ENCODE assay signal across 9 mouse cellular contexts in genomic region chr1:40768606-40769005, GRCm38 (mm10). TPM values are rescaled to one million over a fixed set of nuclear protein-coding genes. Genes with fewer than 3 reads are reported as not detected.
DNase-seq lines count a peak whose midpoint lies in the region; TF ChIP-seq lines count a peak whose summit lies in the region.
"Had no signal": no experiment of that assay in that cellular context is flagged by ENCODE, and none has a peak within 500 bp of the region (broad histone marks: within the 10 kb centered on the region; RNA-seq: fewer than 3 reads in every experiment).

No protein-coding gene starts in this region.

- H3K27me3 ChIP-seq in cerebellum, adult 2 months (ENCODE audit: control insufficient read depth, insufficient read depth, low read length) = no peaks in the 10 kb centered on the region
- H3K27me3 ChIP-seq: hindbrain, embryonic 15.5 days had no signal

- peak; percentile 7 to 13 for DNase-seq in cerebellum, adult 2 months
- no peak for DNase-seq in cerebellum, adult 11 months
- DNase-seq in right cerebral cortex, adult 18-20 months = peak; percentile 40
- DNase-seq in right cerebral cortex, postnatal 36 days (ENCODE audit: low spot score in 2 of 2) = no peak
- peak; percentile 29 to 42 for DNase-seq in cerebellum, postnatal 4 days (ENCODE audit: low spot score in 2 of 2)
- peak; percentile 33 to 57 for DNase-seq in heart, postnatal 14 days
- DNase-seq in left cerebral cortex, postnatal 4 days = peak; percentile 49
- DNase-seq in right cerebral cortex, postnatal 25 days = peak; percentile 10

- peak; percentile 35; the same call in 1 of the 2 replicates for TF ChIP-seq CTCF in cerebellum, adult 2 months (IDR thresholded peaks at IDR 0.05; ENCODE audit: borderline replicate concordance, insufficient read depth, low read depth, low read length)

- TF ChIP-seq POLR2A in cerebellum, adult 2 months (IDR thresholded peaks at IDR 0.05; ENCODE audit: borderline replicate concordance, insufficient read depth, low read length) = no peak

- intact Hi-C loops in heart, postnatal 14 days (cut with DNase I) = loop anchor here (2.0 kb wide), 2 partner anchors 150 to 190 kb away; no protein-coding TSS in a partner anchor
- intact Hi-C loops in left cerebral cortex, postnatal 4 days (cut with DNase I) = loop anchor here (10.0 kb wide), 1 partner anchor 184 kb away; the partner anchor contains the start of gene Slc9a4

- no peak overlapping the region for H3K4me3 ChIP-seq in cerebellum, adult 2 months (replicated peaks; ENCODE audit: insufficient read depth, low read depth, low read length)
- H3K4me3 ChIP-seq: hindbrain, embryonic 15.5 days had no signal

- no peak overlapping the region for H3K27ac ChIP-seq in cerebellum, adult 2 months (ENCODE audit: insufficient read depth, low read length)
- H3K27ac ChIP-seq: hindbrain, embryonic 15.5 days had no signal

- H3K4me1 ChIP-seq in cerebellum, adult 2 months (ENCODE audit: control insufficient read depth, insufficient read depth, low read length) = no peaks in the 10 kb centered on the region
- H3K4me1 ChIP-seq: hindbrain, embryonic 15.5 days had no signal

- whole genome bisulfite sequencing in cerebellum, adult 2 months = 35% methylated on average over 6 of the region's 6 CpGs

RNA-seq across cellular contexts. Expression of gene Mfsd9, which starts 21.9 kb away (rescaled TPM):
- polyA plus RNA-seq in cerebellum, adult 2 months (2012; rRNA removed) = 2.9 TPM in 2 replicates
- total RNA-seq in heart, postnatal 14 days (2021) = under 1 TPM; 0.48 to 0.63 TPM
- 1 to 10 TPM; 9.1 to 9.7 TPM for total RNA-seq in left cerebral cortex, postnatal 4 days (2021)

RNA-seq across cellular contexts. Expression of gene Tmem182, which starts 36.8 kb away (rescaled TPM):
- 0.19 and 0.23 TPM in 2 replicates for polyA plus RNA-seq in cerebellum, adult 2 months (2012; rRNA removed)
- total RNA-seq in heart, postnatal 14 days (2021) = 100 to 1,000 TPM; 125 to 135 TPM
- total RNA-seq in left cerebral cortex, postnatal 4 days (2021) = under 1 TPM in 1 of 2 experiments, not detected in 1; 0.18 TPM

Comparison
In these comparisons a context has a peak if more than half of its experiments do, and no peak if none do; other contexts are left out.
1. DNase-seq: peak in cerebellum, adult 2 months (2 of 2), right cerebral cortex, adult 18-20 months (single experiment), cerebellum, postnatal 4 days (2 of 2), heart, postnatal 14 days (2 of 2), left cerebral cortex, postnatal 4 days (single experiment) and right cerebral cortex, postnatal 25 days (single experiment); none in cerebellum, adult 11 months (single experiment) and right cerebral cortex, postnatal 36 days (0 of 2).
2. RNA of gene Mfsd9, which starts 21.9 kb away (total RNA-seq): 9.1 to 9.7 TPM in left cerebral cortex, postnatal 4 days; 0.48 to 0.63 TPM in heart, postnatal 14 days; every median in the first group is over 4 times any median in the second.
3. RNA of gene Tmem182, which starts 36.8 kb away (total RNA-seq): 125 to 135 TPM in heart, postnatal 14 days; 0.18 TPM in left cerebral cortex, postnatal 4 days; every median in the first group is over 100 times any median in the second.